In genomic region chr9:102723990-102724461, GRCm38 (mm10) we compare ENCODE assay signal across 8 mouse cellular contexts. TPM values are rescaled to one million over a fixed set of nuclear protein-coding genes. Genes with fewer than 3 reads are reported as not detected.
DNase-seq lines count a peak whose midpoint lies in the region; ATAC-seq and TF ChIP-seq lines count a peak whose summit lies in the region.

No protein-coding gene starts in this region.

- H3K4me1 ChIP-seq in liver, adult 2 months (ENCODE audit: control insufficient read depth, insufficient read depth, low read length): peaks cover 63% of the 10 kb centered on the region
- H3K4me1 ChIP-seq in forebrain, embryonic 11.5 days (replicated peaks; ENCODE audit: control insufficient read depth, insufficient read depth, low read length): peaks cover 67% of the 10 kb centered on the region
- peaks cover 94% of the 10 kb centered on the region for H3K4me1 ChIP-seq in heart, embryonic 12.5 days (replicated peaks)
- peaks cover 74% of the 10 kb centered on the region for H3K4me1 ChIP-seq in kidney, embryonic 14.5 days (ENCODE audit: control insufficient read depth, insufficient read depth, low read length)
- peaks cover 94% of the 10 kb centered on the region for H3K4me1 ChIP-seq in limb, embryonic 10.5 days
- H3K4me1 ChIP-seq in neural tube, embryonic 13.5 days (replicated peaks): peaks cover 93% of the 10 kb centered on the region

- H3K4me3 ChIP-seq in liver, adult 2 months (ENCODE audit: insufficient read depth, low read depth, low read length): no peak overlapping the region
- no peak overlapping the region for H3K4me3 ChIP-seq in forebrain, embryonic 11.5 days (ENCODE audit: low read depth, low read length)
- no peak overlapping the region for H3K4me3 ChIP-seq in heart, embryonic 12.5 days
- H3K4me3 ChIP-seq in kidney, embryonic 14.5 days (ENCODE audit: low read length): no peak overlapping the region
- H3K4me3 ChIP-seq in limb, embryonic 10.5 days: no peak overlapping the region
- no peak overlapping the region for H3K4me3 ChIP-seq in neural tube, embryonic 13.5 days

- 3% methylated on average over 4 of the region's 4 CpGs for WGBS in liver, adult 2 months
- 8% methylated on average over 4 of the region's 4 CpGs for WGBS in forebrain, embryonic 11.5 days
- WGBS in heart, embryonic 12.5 days: 36% methylated on average over 4 of the region's 4 CpGs
- WGBS in kidney, embryonic 14.5 days: 51% methylated on average over 4 of the region's 4 CpGs
- WGBS in limb, embryonic 10.5 days: 66% methylated on average over 4 of the region's 4 CpGs
- 7% methylated on average over 4 of the region's 4 CpGs for WGBS in neural tube, embryonic 13.5 days

- no peaks in the 10 kb centered on the region for H3K9me3 ChIP-seq in forebrain, embryonic 11.5 days (ENCODE audit: control insufficient read depth, low read length)
- no peaks in the 10 kb centered on the region for H3K9me3 ChIP-seq in heart, embryonic 12.5 days (replicated peaks)
- no peaks in the 10 kb centered on the region for H3K9me3 ChIP-seq in kidney, embryonic 14.5 days (ENCODE audit: control insufficient read depth, low read length)
- no peaks in the 10 kb centered on the region for H3K9me3 ChIP-seq in limb, embryonic 10.5 days (replicated peaks)
- no peaks in the 10 kb centered on the region for H3K9me3 ChIP-seq in neural tube, embryonic 13.5 days

- peak; percentile 97 for DNase-seq in liver, adult 2 months (ENCODE audit: extremely low read depth, low read depth, low spot score)
- no peak for DNase-seq in liver
- DNase-seq in forebrain, embryonic 11.5 days (ENCODE audit: low spot score): peak; percentile 70
- no peak for DNase-seq in limb, embryonic 10.5 days (ENCODE audit: low spot score)
- DNase-seq in spleen, postnatal 14 days (ENCODE audit: low spot score in 2 of 2): no peak

- peak overlapping the region; percentile 89 for H3K27ac ChIP-seq in liver, adult 2 months (replicated peaks; ENCODE audit: insufficient read depth, low read depth, low read length)
- H3K27ac ChIP-seq in forebrain, embryonic 11.5 days (ENCODE audit: low read depth, low read length): peak overlapping the region; percentile 58; the same call in 1 of the 2 replicates
- peak overlapping the region; percentile 89 for H3K27ac ChIP-seq in heart, embryonic 12.5 days (ENCODE audit: poor library complexity, severe bottlenecking)
- H3K27ac ChIP-seq in kidney, embryonic 14.5 days (ENCODE audit: low read depth, low read length): peak overlapping the region; percentile 8; the same call in 1 of the 2 replicates
- H3K27ac ChIP-seq in limb, embryonic 10.5 days: peak overlapping the region; percentile 82; the same call in 1 of the 2 replicates
- peak overlapping the region; percentile 99 for H3K27ac ChIP-seq in neural tube, embryonic 13.5 days (replicated peaks)

- H3K27me3 ChIP-seq in liver, adult 2 months (ENCODE audit: control insufficient read depth, insufficient read depth, low read length): no peaks in the 10 kb centered on the region
- H3K27me3 ChIP-seq in forebrain, embryonic 11.5 days (ENCODE audit: control insufficient read depth, insufficient read depth, low read length): no peaks in the 10 kb centered on the region
- no peaks in the 10 kb centered on the region for H3K27me3 ChIP-seq in heart, embryonic 12.5 days (replicated peaks)
- no peaks in the 10 kb centered on the region for H3K27me3 ChIP-seq in kidney, embryonic 14.5 days (ENCODE audit: control insufficient read depth, insufficient read depth, low read length)
- H3K27me3 ChIP-seq in limb, embryonic 10.5 days (ENCODE audit: low read depth, poor library complexity, severe bottlenecking): no peaks in the 10 kb centered on the region
- no peaks in the 10 kb centered on the region for H3K27me3 ChIP-seq in neural tube, embryonic 13.5 days

- peaks cover 28% of the 10 kb centered on the region for H3K79me2 ChIP-seq in liver, adult 2 months (ENCODE audit: control insufficient read depth, insufficient read depth, low read length)

- H3K4me2 ChIP-seq in forebrain, embryonic 11.5 days (ENCODE audit: low read depth, low read length, severe bottlenecking): no peak overlapping the region
- H3K4me2 ChIP-seq in heart, embryonic 12.5 days: no peak overlapping the region
- H3K4me2 ChIP-seq in kidney, embryonic 14.5 days (replicated peaks; ENCODE audit: low read depth, low read length): no peak overlapping the region
- H3K4me2 ChIP-seq in neural tube, embryonic 13.5 days: peak overlapping the region; percentile 99

- TF ChIP-seq CTCF in liver, adult 2 months (IDR thresholded peaks at IDR 0.05; ENCODE audit: low read depth, low read length): 0 out of 2 replicates have a peak, but pooled peaks have one; percentile 0

- peak overlapping the region; percentile 30 for H3K9ac ChIP-seq in liver, adult 2 months (ENCODE audit: low read depth, low read length)
- no peak overlapping the region for H3K9ac ChIP-seq in forebrain, embryonic 11.5 days (ENCODE audit: low read length)
- peak overlapping the region; percentile 38; the same call in 1 of the 2 replicates for H3K9ac ChIP-seq in heart, embryonic 12.5 days
- no peak overlapping the region for H3K9ac ChIP-seq in kidney, embryonic 14.5 days (ENCODE audit: low read depth, low read length)
- H3K9ac ChIP-seq in neural tube, embryonic 13.5 days: 0 out of 2 replicates have a peak overlapping the region, but pooled peaks have one; percentile 26

- ATAC-seq in forebrain, embryonic 11.5 days (replicated peaks; ENCODE audit: low FRiP score): peak; percentile 75
- no peak for ATAC-seq in heart, embryonic 12.5 days (ENCODE audit: insufficient number of reproducible peaks, low FRiP score)
- ATAC-seq in kidney, embryonic 14.5 days (ENCODE audit: low FRiP score, low TSS enrichment): no peak
- peak; percentile 72 for ATAC-seq in neural tube, embryonic 13.5 days (ENCODE audit: low read depth)

- TF ChIP-seq POLR2A in liver, adult 2 months (IDR thresholded peaks at IDR 0.05; ENCODE audit: extremely low read depth, insufficient read depth, low read length): no peak

- peaks cover 53% of the 10 kb centered on the region for H3K36me3 ChIP-seq in liver, adult 2 months (ENCODE audit: control insufficient read depth, insufficient read depth, low read length)
- H3K36me3 ChIP-seq in forebrain, embryonic 11.5 days (ENCODE audit: control insufficient read depth, insufficient read depth, low read length): peaks cover 29% of the 10 kb centered on the region
- peaks cover 89% of the 10 kb centered on the region for H3K36me3 ChIP-seq in heart, embryonic 12.5 days
- H3K36me3 ChIP-seq in kidney, embryonic 14.5 days (ENCODE audit: control insufficient read depth, insufficient read depth, low read length): peaks cover 86% of the 10 kb centered on the region
- peaks cover 93% of the 10 kb centered on the region for H3K36me3 ChIP-seq in limb, embryonic 10.5 days
- peaks cover 86% of the 10 kb centered on the region for H3K36me3 ChIP-seq in neural tube, embryonic 13.5 days

RNA-seq across cellular contexts. Expression of gene Amotl2, which starts 7.6 kb away (rescaled TPM):
- total RNA-seq in liver, adult 2 months (2014; rRNA removed): 19.9 and 21.5 TPM in 2 replicates
- polyA plus RNA-seq in liver, adult 2 months (2012; rRNA removed): 9.2 and 14.0 TPM in 2 replicates
- 72.4 and 73.4 TPM in 2 replicates for polyA plus RNA-seq in forebrain, embryonic 11.5 days (2014; fragmentation: Nextera tagmentation; extraction: Ambion mirVana)
- polyA plus RNA-seq in heart, embryonic 12.5 days (2016; fragmentation: Nextera tagmentation; extraction: Ambion mirVana): 59.2 and 61.6 TPM in 2 replicates
- 20.8 and 30.1 TPM in 2 replicates for polyA plus RNA-seq in kidney, embryonic 14.5 days (2014; fragmentation: Nextera tagmentation; extraction: Ambion mirVana)
- polyA plus RNA-seq in limb, embryonic 10.5 days (2016; fragmentation: Nextera tagmentation; extraction: Ambion mirVana): 41.6 and 49.1 TPM in 2 replicates
- 59.3 and 69.6 TPM in 2 replicates for polyA plus RNA-seq in neural tube, embryonic 13.5 days (2015; fragmentation: Nextera tagmentation; extraction: Ambion mirVana)

Comparison
In these comparisons a context has a peak if more than half of its experiments do, and no peak if none do; other contexts are left out.
1. DNase-seq: peak in liver, adult 2 months (single experiment) and forebrain, embryonic 11.5 days (single experiment); none in liver (single experiment), limb, embryonic 10.5 days (single experiment) and spleen, postnatal 14 days (0 of 2).
2. H3K27ac ChIP-seq: peak in every context shown above with its lines; median percentile 99 in neural tube, embryonic 13.5 days; 89 in liver, adult 2 months; 89 in heart, embryonic 12.5 days; 82 in limb, embryonic 10.5 days; 58 in forebrain, embryonic 11.5 days; 8 in kidney, embryonic 14.5 days.
3. H3K9ac ChIP-seq: peak in liver, adult 2 months (single experiment), heart, embryonic 12.5 days (single experiment) and neural tube, embryonic 13.5 days (single experiment); none in forebrain, embryonic 11.5 days (single experiment) and kidney, embryonic 14.5 days (single experiment).
4. ATAC-seq: peak in forebrain, embryonic 11.5 days (single experiment) and neural tube, embryonic 13.5 days (single experiment); none in heart, embryonic 12.5 days (single experiment) and kidney, embryonic 14.5 days (single experiment).